Mouse (Mus musculus): ENCODE results near the gene Mtg1. TPM values are rescaled to one million over a fixed set of nuclear protein-coding genes. Genes with fewer than 3 reads are reported as not detected.

The Mtg1 gene
- 28.3 and 30.6 TPM in 2 replicates for polyA plus RNA-seq (2015; fragmentation: Nextera tagmentation; extraction: Ambion mirVana)

DNA sequence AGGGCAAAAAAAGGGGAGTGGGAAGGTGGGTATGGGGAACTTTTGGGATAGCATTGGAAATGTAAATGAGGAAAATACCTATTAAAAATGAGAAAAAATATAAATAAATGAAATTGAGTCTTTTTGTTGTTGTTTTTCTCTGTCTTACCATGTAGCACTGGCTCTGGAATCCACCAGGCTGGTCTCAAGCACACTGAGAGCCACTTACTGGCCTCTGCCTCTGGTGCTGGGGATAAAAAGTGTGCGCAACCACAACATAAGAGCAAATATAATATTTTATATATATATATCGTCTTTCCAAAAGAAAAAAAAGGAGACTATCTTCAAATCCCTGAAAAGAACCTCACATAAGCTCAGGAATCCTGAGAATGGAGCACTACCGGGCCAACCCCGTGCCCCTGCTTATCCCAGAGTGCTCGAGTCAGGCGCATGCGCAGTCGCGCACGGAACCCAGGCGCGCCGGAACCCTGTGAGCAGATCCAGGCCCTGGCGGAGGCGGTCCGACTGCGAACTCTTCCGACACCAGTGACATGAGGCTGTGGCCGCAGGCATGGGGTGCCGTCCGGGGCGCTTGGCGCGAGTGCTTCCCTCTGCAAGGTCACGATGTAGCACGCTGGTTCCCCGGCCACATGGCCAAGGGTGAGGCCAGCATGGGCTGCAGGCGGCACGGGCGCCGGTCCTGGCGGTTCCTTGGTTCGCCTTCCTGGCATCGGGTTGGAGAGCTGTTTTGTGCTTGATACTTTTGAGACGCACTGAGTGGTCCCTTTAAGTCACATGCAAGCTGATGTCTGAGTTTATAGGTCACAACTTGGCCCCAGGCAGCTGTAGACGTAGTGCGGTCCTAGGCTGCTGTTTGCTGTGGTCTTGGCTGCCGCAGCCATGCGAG, at the start of gene Mtg1:
Mtg1 (plus strand) TSS at position 430 of the 886 bp plus-strand sequence.
- H3K9me3 ChIP-seq = no peaks in the 10 kb centered on the region
- peak within 1 kb of the TSS; percentile 78 for H3K4me3 ChIP-seq
- peak; percentile 98 for ATAC-seq (ENCODE audit: low FRiP score)
- H3K27me3 ChIP-seq = no peaks in the 10 kb centered on the region
- H3K36me3 ChIP-seq = no peaks in the 10 kb centered on the region; the same call in 1 of the 2 replicates
- peak within 1 kb of the TSS; percentile 79 for H3K4me2 ChIP-seq
- peaks cover 10% of the 10 kb centered on the region for H3K4me1 ChIP-seq (replicated peaks)
- 1% methylated on average over 39 of the region's 39 CpGs for WGBS
- peak within 1 kb of the TSS; percentile 88 for H3K27ac ChIP-seq
- H3K9ac ChIP-seq = peak within 1 kb of the TSS; percentile 87

DNA sequence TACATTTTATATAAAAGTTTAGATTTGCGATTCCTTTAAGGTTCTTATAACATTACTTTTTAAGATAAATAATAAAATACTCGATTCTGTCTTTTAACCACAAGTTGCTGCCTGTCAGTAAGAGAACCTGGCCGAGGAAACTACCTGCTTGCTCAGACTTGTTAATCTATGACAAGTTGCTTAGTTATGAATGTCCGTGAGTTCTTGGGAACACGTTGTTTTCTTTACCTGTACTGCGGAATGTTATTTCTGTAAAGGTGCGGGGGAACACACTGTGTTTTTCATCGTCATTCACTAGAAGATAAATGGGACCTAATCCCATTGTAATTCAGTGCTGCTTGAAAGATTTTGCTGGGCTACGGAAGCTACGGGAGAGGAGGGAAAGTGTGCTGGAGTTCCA, 46.8 kb upstream of the Mtg1 start:
- ATAC-seq (ENCODE audit: low FRiP score) = no peak
- no peak overlapping the region for H3K9ac ChIP-seq
- H3K27ac ChIP-seq = no peak overlapping the region
- no peak overlapping the region for H3K4me2 ChIP-seq
- 81% methylated on average over 10 of the region's 10 CpGs for WGBS
- no peaks in the 10 kb centered on the region for H3K4me1 ChIP-seq (replicated peaks)
- no peaks in the 10 kb centered on the region; the same call in 1 of the 2 replicates for H3K9me3 ChIP-seq
- no peak overlapping the region for H3K4me3 ChIP-seq
- H3K27me3 ChIP-seq = no peaks in the 10 kb centered on the region
- no peaks in the 10 kb centered on the region for H3K36me3 ChIP-seq

DNA sequence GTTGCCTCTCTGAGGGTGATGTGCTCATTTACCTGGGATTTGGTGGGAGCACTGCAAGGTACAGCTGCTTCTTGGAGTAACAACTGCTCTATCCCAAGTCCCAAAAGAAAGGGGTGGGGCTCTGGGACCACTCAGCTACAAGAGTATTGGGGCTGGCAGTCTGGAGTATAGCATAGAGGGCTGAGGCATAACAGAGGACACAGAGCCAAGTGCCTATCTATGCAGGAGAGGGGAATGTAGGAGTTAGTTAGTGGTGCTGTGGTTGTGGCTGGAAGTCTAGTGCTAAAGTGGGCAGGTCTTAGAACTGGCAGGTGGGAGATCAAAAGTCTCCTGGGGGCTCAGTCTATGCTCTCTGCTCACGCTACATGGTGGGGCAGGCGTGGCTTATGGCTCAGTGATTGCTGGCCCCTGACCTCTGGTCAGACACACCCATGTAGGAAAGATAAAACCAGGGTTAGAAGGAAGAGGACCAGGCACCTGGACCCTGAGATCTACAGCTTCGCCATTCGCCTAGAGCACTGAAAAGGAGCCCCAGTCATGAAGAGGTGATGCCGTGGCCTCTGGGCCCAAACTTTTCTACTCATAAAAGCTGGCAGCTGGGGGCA, 44.3 kb upstream of the Mtg1 start, which contains the start of gene Prap1:
Prap1 (plus strand) TSS at position 472 of the 605 bp plus-strand sequence.
- no peak for ATAC-seq (ENCODE audit: low FRiP score)
- Histone ChIP-seq H3K9me3 (no peaks in the 10 kb centered on the region; the same call in 1 of the 2 replicates), H3K27ac (no peak within 1 kb of the TSS), H3K27me3 (no peaks in the 10 kb centered on the region), H3K4me1 (replicated peaks) (no peaks in the 10 kb centered on the region), H3K4me2 (no peak within 1 kb of the TSS), H3K36me3 (peaks cover 4% of the 10 kb centered on the region), H3K9ac (no peak within 1 kb of the TSS), H3K4me3 (no peak within 1 kb of the TSS)
- WGBS = 81% methylated on average over 5 of the region's 5 CpGs

DNA sequence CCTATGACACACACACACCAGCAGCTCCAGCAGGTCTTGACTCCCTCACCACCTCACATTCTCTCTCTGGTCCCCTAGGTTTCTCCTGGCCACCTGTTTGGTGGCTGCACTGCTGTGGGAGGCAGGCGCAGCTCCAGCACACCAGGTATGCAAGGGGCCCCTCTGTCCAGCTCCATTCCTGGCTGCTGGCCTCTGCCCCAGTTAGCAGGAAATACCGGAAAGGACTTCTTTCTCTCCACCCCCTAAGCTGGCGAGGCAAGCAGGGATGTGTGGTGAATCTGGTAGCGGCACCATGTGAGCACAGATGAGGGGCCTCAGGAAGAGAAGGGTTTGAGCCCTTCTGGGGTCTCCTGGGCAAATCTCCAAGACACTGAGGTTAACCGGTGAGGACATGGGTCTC, 42.4 kb upstream of the Mtg1 start:
- Histone ChIP-seq H3K9me3 (no peaks in the 10 kb centered on the region; the same call in 1 of the 2 replicates), H3K27me3 (no peaks in the 10 kb centered on the region), H3K4me3 (no peak overlapping the region), H3K9ac (no peak overlapping the region), H3K4me1 (replicated peaks) (no peaks in the 10 kb centered on the region), H3K36me3 (peaks cover 5% of the 10 kb centered on the region), H3K27ac (no peak overlapping the region), H3K4me2 (no peak overlapping the region)
- ATAC-seq (ENCODE audit: low FRiP score) = no peak
- 75% methylated on average over 5 of the region's 5 CpGs for WGBS

DNA sequence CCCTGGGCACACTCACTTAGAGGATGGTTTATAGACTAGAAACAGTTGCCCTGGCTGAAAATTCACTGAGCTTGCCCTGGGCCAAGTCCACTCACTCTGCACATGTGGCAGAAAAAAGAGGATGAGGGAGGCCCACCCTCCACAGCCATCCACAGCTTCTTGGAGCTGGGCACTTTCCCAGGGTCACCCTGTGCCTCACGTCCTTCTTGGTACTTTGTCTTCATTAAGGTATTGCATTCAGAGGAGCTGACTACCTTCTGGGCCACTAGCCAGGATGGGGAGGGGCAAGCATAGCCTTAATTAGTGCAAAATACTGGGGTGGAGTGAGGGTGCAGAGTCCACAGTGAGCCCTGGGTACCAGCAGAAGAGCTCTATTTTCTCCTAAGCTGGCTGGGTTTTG, 41.8 kb upstream of the Mtg1 start:
- H3K4me1 ChIP-seq (replicated peaks) = no peaks in the 10 kb centered on the region
- peaks cover 5% of the 10 kb centered on the region for H3K36me3 ChIP-seq
- H3K27me3 ChIP-seq = no peaks in the 10 kb centered on the region
- no peak overlapping the region for H3K4me2 ChIP-seq
- no peaks in the 10 kb centered on the region; the same call in 1 of the 2 replicates for H3K9me3 ChIP-seq
- H3K9ac ChIP-seq = no peak overlapping the region
- ATAC-seq (ENCODE audit: low FRiP score) = 0 out of 2 replicates have a peak, but pooled peaks have one; percentile 24
- WGBS = 53% methylated on average over 1 of the region's 1 CpGs
- H3K27ac ChIP-seq = no peak overlapping the region
- H3K4me3 ChIP-seq = no peak overlapping the region

DNA sequence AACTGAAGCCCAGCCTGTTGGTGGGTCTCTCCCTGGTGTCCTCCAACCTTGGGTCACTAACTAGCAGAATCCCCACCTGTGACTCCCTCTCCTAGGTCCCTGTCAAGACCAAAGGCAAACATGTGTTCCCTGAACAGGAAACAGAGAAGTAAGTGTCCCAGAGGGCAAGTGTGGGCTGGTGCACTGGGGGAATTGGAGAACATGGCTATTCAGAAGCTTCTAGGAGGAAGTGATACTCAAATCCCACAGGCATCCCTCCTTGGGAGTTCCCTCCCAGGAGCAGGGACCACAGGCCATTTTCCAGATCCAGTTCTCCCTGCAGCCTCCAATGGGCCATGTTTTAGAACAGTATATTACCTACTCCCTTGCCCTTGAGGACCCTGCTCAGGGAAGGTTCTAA, 41.3 kb upstream of the Mtg1 start:
- Histone ChIP-seq H3K9me3 (no peaks in the 10 kb centered on the region; the same call in 1 of the 2 replicates), H3K9ac (no peak overlapping the region), H3K36me3 (peaks cover 5% of the 10 kb centered on the region), H3K27ac (no peak overlapping the region), H3K27me3 (no peaks in the 10 kb centered on the region; the same call in 1 of the 2 replicates), H3K4me3 (no peak overlapping the region), H3K4me2 (no peak overlapping the region), H3K4me1 (replicated peaks) (peaks cover under 1% of the 10 kb centered on the region; the same call in 1 of the 2 replicates)
- ATAC-seq (ENCODE audit: low FRiP score) = no peak

DNA sequence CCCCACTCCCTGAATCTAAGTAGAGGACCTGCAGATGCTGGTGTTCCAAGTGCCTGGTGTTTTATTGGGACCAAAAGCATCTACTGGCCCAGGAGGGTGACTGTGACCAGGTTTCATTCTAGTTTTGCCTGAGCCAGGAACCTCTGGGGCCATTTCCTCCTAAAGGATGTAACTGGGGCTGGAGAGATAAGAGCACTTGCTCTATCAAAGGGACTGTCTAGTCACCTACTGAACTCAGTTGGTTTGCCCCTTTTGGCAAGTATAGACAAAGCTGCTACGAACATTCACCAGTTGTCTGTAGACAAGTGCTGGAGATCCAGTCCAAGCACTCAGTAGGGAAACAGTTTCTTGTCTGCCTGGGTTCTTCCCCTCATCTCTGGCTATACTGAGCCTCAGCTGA, 38.9 kb upstream of the Mtg1 start:
- H3K27ac ChIP-seq = no peak overlapping the region
- no peaks in the 10 kb centered on the region for H3K9me3 ChIP-seq
- H3K4me1 ChIP-seq (replicated peaks) = peaks cover 20% of the 10 kb centered on the region
- no peaks in the 10 kb centered on the region; the same call in 1 of the 2 replicates for H3K27me3 ChIP-seq
- H3K36me3 ChIP-seq = peaks cover 5% of the 10 kb centered on the region
- WGBS = 97% methylated on average over 1 of the region's 1 CpGs
- H3K4me3 ChIP-seq = no peak overlapping the region
- H3K9ac ChIP-seq = no peak overlapping the region
- no peak for ATAC-seq (ENCODE audit: low FRiP score)
- no peak overlapping the region for H3K4me2 ChIP-seq

DNA sequence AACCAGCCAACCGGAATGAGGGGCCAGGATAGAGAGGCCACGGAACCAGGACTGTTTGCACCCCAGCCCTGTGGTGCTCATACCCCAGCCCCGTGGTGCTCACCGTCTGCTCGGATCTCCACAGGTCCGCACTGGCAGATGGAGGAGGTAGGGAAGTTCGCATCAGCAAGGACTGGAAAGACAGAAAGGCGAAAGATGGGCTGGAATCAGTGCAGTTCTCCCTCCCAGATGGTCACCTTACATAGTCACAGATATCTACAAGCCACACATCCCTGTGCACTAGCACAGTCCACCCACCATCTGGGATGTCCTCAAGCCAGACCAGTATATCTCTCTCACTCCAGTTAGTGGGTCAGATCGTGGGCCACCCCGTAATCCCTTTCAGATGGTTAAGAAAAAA, 35.9 kb upstream of the Mtg1 start:
- Histone ChIP-seq H3K27me3 (no peaks in the 10 kb centered on the region; the same call in 1 of the 2 replicates), H3K36me3 (peaks cover 18% of the 10 kb centered on the region), H3K4me3 (peak overlapping the region; percentile 41), H3K9ac (peak overlapping the region; percentile 73), H3K27ac (no peak overlapping the region), H3K4me2 (peak overlapping the region; percentile 67), H3K4me1 (replicated peaks) (peaks cover 20% of the 10 kb centered on the region), H3K9me3 (no peaks in the 10 kb centered on the region)
- ATAC-seq (ENCODE audit: low FRiP score) = peak; percentile 50; the same call in 1 of the 2 replicates
- 75% methylated on average over 10 of the region's 10 CpGs for WGBS

DNA sequence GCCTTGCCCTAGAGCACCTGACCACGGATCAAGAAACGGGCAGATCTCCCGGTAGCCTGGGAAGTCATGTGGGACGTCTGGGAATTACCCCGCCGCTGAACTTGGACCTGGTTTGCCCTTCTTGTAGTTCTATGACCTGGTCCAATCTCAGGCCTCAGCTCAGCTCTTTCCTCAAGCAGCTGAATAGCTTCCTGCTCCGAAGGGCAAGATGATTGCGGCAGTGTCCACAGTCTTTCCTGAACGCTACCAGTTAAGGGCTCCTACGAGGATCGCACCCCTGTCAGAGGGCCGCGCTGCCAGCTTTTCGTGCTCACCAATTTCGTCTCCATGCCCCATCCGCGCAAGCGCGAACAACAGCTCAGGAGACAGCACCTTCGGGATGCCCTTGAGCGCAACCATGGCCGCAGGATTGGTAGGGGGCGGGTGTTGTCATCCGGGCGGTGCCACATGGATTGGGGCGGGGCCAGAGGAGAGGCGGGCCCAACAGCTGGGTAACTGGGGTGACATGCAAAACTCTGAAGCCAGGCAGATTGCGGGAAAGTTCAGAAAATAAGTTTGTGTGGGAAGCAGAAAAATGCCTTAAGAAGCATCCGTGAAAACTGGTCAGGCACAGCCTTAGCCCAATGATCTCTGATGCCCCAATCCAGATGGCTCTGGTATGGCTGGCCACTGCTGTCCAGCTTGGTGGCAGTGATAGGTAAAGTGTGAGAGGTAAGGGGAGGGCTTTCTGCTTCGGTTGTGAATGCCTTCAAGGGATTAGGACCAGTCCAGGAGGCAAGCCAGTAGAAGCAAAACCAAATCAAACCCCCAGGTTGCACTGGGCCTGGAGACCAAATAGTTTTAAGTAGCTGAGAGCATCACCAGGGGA, 35.1 kb upstream of the Mtg1 start, which contains the start of gene Fuom:
Fuom (minus strand) TSS at position 449 of the 868 bp plus-strand sequence.
- H3K9me3 ChIP-seq = no peaks in the 10 kb centered on the region
- H3K27ac ChIP-seq = peak within 1 kb of the TSS; percentile 27; the same call in 1 of the 2 replicates
- peaks cover 24% of the 10 kb centered on the region for H3K36me3 ChIP-seq
- peak within 1 kb of the TSS; percentile 67 for H3K4me2 ChIP-seq
- H3K4me3 ChIP-seq = peak within 1 kb of the TSS; percentile 41
- ATAC-seq (ENCODE audit: low FRiP score) = peak; percentile 91
- H3K4me1 ChIP-seq (replicated peaks) = peaks cover 20% of the 10 kb centered on the region
- peak within 1 kb of the TSS; percentile 73 for H3K9ac ChIP-seq
- H3K27me3 ChIP-seq = no peaks in the 10 kb centered on the region; the same call in 1 of the 2 replicates
- WGBS = 2% methylated on average over 30 of the region's 30 CpGs

DNA sequence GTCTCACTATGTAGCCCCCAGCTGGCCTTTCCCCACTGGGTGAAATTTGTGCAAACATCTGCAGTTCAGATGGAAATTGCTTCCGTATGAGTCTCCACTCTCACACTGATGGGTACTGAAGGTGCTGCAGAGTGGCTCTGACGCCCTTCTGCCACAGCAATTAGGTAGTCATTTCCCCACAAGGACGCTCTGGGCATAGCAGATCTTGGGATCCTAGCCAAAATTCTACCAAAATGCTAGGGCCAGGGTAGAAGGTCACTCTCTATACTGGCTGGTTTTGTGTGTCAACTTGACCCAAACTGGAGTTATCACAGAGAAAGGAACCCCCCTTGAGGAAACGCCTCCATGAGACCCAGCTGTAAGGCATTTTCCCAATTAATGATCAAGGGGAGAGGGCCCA, 33.4 kb upstream of the Mtg1 start:
- H3K9ac ChIP-seq = no peak overlapping the region
- WGBS = 86% methylated on average over 4 of the region's 4 CpGs
- H3K27ac ChIP-seq = no peak overlapping the region
- no peaks in the 10 kb centered on the region; the same call in 1 of the 2 replicates for H3K27me3 ChIP-seq
- H3K4me3 ChIP-seq = no peak overlapping the region
- no peak overlapping the region for H3K4me2 ChIP-seq
- H3K4me1 ChIP-seq (replicated peaks) = peaks cover 20% of the 10 kb centered on the region
- H3K9me3 ChIP-seq = no peaks in the 10 kb centered on the region
- H3K36me3 ChIP-seq = peaks cover 37% of the 10 kb centered on the region
- no peak for ATAC-seq (ENCODE audit: low FRiP score)

DNA sequence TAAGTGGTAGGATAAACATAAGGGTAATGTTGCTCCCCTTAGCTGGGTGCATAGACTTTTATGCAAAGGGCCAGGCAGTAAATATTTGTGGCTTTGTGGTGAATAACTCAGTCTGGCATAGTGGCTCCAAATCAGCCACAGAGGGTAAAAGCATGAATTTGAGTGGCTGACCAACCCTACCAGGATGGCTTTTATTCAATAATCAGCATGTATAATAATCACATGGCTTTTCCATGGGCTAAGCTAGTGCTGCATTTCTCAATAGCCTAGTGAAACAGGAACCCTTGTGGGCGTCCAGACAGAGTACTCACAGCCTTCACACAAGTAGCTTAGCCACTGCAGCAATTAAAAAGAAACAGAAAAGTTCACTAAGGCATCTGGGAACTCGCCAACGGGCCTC, 25.4 kb upstream of the Mtg1 start:
- ATAC-seq (ENCODE audit: low FRiP score) = no peak
- no peak overlapping the region for H3K4me2 ChIP-seq
- WGBS = 62% methylated on average over 3 of the region's 3 CpGs
- no peaks in the 10 kb centered on the region for H3K27me3 ChIP-seq
- no peak overlapping the region for H3K4me3 ChIP-seq
- no peaks in the 10 kb centered on the region for H3K9me3 ChIP-seq
- peaks cover 14% of the 10 kb centered on the region for H3K4me1 ChIP-seq (replicated peaks)
- H3K9ac ChIP-seq = no peak overlapping the region
- H3K27ac ChIP-seq = no peak overlapping the region
- peaks cover 60% of the 10 kb centered on the region for H3K36me3 ChIP-seq

All from hindbrain, embryonic 13.5 days (tissue).